Comparison of ENCODE assay signal across 14 mouse cellular contexts in the genomic region with DNA sequence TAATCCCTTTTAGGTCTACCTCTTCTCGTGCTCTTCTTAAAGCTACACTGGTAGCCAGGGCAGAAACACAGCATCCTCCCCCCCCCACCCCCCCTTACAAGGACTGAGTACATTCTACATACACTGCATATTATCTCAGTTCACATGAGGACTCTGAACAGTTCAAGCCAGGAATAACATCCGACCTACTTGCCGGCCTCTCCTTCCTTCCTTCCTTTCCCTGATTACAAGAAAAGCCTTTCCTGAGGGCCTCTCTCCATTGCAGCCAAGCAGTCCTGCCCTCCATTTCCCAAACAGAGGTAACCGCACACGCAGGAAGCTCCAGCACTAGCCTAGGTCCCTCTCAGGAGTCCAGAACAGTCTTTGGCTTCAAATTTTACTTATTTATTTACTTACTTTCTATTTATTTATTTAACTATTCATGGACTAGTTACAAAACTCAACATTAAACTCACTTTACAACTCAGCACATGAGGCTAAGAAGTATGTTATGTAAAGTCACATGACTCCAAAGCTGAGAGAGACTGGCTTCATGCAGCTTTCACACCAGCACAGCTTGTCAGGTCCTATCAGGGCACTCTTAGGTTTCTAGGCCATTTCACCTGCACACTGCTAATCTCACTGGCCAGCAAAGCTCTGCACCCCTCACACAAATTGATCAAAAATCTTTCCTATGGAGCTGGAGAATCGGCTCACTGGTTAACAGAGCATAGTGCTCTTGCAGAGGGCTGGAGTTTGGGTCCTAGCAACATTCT.
DNase-seq lines count a peak whose midpoint lies in the region; ATAC-seq and TF ChIP-seq lines count a peak whose summit lies in the region.
"Had no signal": no experiment of that assay in that cellular context is flagged by ENCODE, and none has a peak within 500 bp of the region (broad histone marks: within the 10 kb centered on the region; RNA-seq: fewer than 3 reads in every experiment).

No protein-coding gene starts in this region.

- 22% methylated on average over 6 of the region's 6 CpGs for WGBS in heart, embryonic 12.5 days
- 32% methylated on average over 6 of the region's 6 CpGs for WGBS in intestine, postnatal 0 days

- no peaks in the 10 kb centered on the region for H3K27me3 ChIP-seq in heart, embryonic 12.5 days (replicated peaks)
- H3K27me3 ChIP-seq in intestine, postnatal 0 days (replicated peaks; ENCODE audit: control insufficient read depth, insufficient read depth, low read length), result no peaks in the 10 kb centered on the region
- H3K27me3 ChIP-seq: hindbrain, embryonic 13.5 days; neural tube, embryonic 15.5 days had no signal

- H3K36me3 ChIP-seq in heart, embryonic 12.5 days, result no peaks in the 10 kb centered on the region
- H3K36me3 ChIP-seq in intestine, postnatal 0 days (ENCODE audit: control insufficient read depth, insufficient read depth), result no peaks in the 10 kb centered on the region
- H3K36me3 ChIP-seq: hindbrain, embryonic 13.5 days; neural tube, embryonic 15.5 days had no signal

- peak overlapping the region; percentile 29; the same call in 1 of the 2 replicates for H3K27ac ChIP-seq in left cerebral cortex, adult 2 months
- 0 out of 2 replicates have a peak overlapping the region, but pooled peaks have one; percentile 38 for H3K27ac ChIP-seq in heart, embryonic 12.5 days (ENCODE audit: poor library complexity, severe bottlenecking)
- H3K27ac ChIP-seq in intestine, postnatal 0 days (ENCODE audit: low read depth, low read length), result no peak overlapping the region
- H3K27ac ChIP-seq: hindbrain, embryonic 13.5 days; limb, embryonic 10.5 days; neural tube, embryonic 15.5 days had no signal

- H3K4me2 ChIP-seq in heart, embryonic 12.5 days, result no peak overlapping the region
- H3K4me2 ChIP-seq in intestine, postnatal 0 days (replicated peaks; ENCODE audit: low read depth), result no peak overlapping the region
- H3K4me2 ChIP-seq: hindbrain, embryonic 13.5 days; neural tube, embryonic 15.5 days had no signal

- intact Hi-C loops in left cerebral cortex, adult 2 months (cut with DNase I), result no loop called here

- H3K9ac ChIP-seq in heart, embryonic 12.5 days, result no peak overlapping the region
- no peak overlapping the region for H3K9ac ChIP-seq in intestine, postnatal 0 days (ENCODE audit: low read depth, low read length)
- H3K9ac ChIP-seq: hindbrain, embryonic 13.5 days; neural tube, embryonic 15.5 days had no signal

- TF ChIP-seq CTCF in left cerebral cortex, adult 2 months (IDR thresholded peaks at IDR 0.05), result no peak
- no peak for TF ChIP-seq CTCF in intestine, postnatal 0 days (IDR thresholded peaks at IDR 0.05; ENCODE audit: low read depth)

- H3K9me3 ChIP-seq in heart, embryonic 12.5 days (replicated peaks), result no peaks in the 10 kb centered on the region
- no peaks in the 10 kb centered on the region for H3K9me3 ChIP-seq in intestine, postnatal 0 days (ENCODE audit: control insufficient read depth)
- H3K9me3 ChIP-seq: hindbrain, embryonic 13.5 days; limb, embryonic 10.5 days; neural tube, embryonic 15.5 days had no signal

- H3K4me3 ChIP-seq in left cerebral cortex, adult 2 months, result no peak overlapping the region
- H3K4me3 ChIP-seq in heart, embryonic 12.5 days, result no peak overlapping the region
- H3K4me3 ChIP-seq in intestine, postnatal 0 days (ENCODE audit: low read depth, low read length), result no peak overlapping the region
- H3K4me3 ChIP-seq: hindbrain, embryonic 13.5 days; limb, embryonic 10.5 days; neural tube, embryonic 15.5 days had no signal

- ATAC-seq in heart, embryonic 12.5 days (ENCODE audit: insufficient number of reproducible peaks, low FRiP score), result peak; percentile 84
- peak; percentile 63 for ATAC-seq in intestine, postnatal 0 days
- no peak for ATAC-seq in erythroblast, adult 5-6 weeks (replicated peaks; ENCODE audit: low FRiP score, poor library complexity, severe bottlenecking)
- ATAC-seq: activated CD4-positive, CD25-positive, alpha-beta regulatory T cell, adult 4 months had no signal

- peaks cover 32% of the 10 kb centered on the region for H3K4me1 ChIP-seq in heart, embryonic 12.5 days (replicated peaks)
- H3K4me1 ChIP-seq in intestine, postnatal 0 days (replicated peaks; ENCODE audit: control insufficient read depth, insufficient read depth, low read length), result peaks cover 9% of the 10 kb centered on the region

- no peak for DNase-seq in left cerebral cortex, adult 2 months (ENCODE audit: extremely low spot score in 1 of 2, low spot score in 2 of 2)
- no peak for DNase-seq in left cerebral cortex, adult 18-20 months (ENCODE audit: low spot score in 2 of 2)
- peak; percentile 37 for DNase-seq in retina, embryonic 14.5 days (ENCODE audit: low spot score)
- DNase-seq in adrenal gland, postnatal 4 days (ENCODE audit: low spot score in 2 of 2), result no peak
- DNase-seq in cerebellum, adult 18-20 months, result no peak
- DNase-seq: midbrain, embryonic 14.5 days; thymus, postnatal 25 days had no signal
